Mouse (Mus musculus): ENCODE measurements around the gene Sarm1.
"Not testable (repeated sequence)": the region's sequence is repeated elsewhere in the genome, so short reads cannot be mapped to it uniquely, and the experiment has no call there.

Sarm1 gene

GRCm38 (mm10) chr11:78497544-78498522 lies at the start of gene Sarm1:
TSS of gene Sarm1 (minus strand) at chr11:78497754.
- DNase-seq (ENCODE audit: low read depth in 2 of 2, low spot score in 2 of 2) = peak; percentile 96 to 99

- DNase-seq (ENCODE audit: low read depth in 2 of 2, low spot score in 2 of 2) = no peak
Measured at GRCm38 (mm10) chr11:78545181-78545580, 47.6 kb upstream of the Sarm1 start.

- DNase-seq (ENCODE audit: low read depth in 2 of 2, low spot score in 2 of 2) = no peak
Measured at GRCm38 (mm10) chr11:78544449-78545111, 47.0 kb upstream of the Sarm1 start.

- DNase-seq (ENCODE audit: low read depth in 2 of 2, low spot score in 2 of 2) = no peak
Measured at GRCm38 (mm10) chr11:78540358-78540757, 42.8 kb upstream of the Sarm1 start.

- DNase-seq (ENCODE audit: low read depth in 2 of 2, low spot score in 2 of 2) = no peak
Measured at GRCm38 (mm10) chr11:78536690-78537084, 39.1 kb upstream of the Sarm1 start.

- DNase-seq (ENCODE audit: low read depth in 2 of 2, low spot score in 2 of 2) = peak; percentile 96 to 97
Measured at GRCm38 (mm10) chr11:78536080-78536689, 38.6 kb upstream of the Sarm1 start, which contains the start of the genes Tnfaip1 and Ift20. TSS of gene Tnfaip1 (minus strand) at chr11:78536332. TSS of gene Ift20 (plus strand) at chr11:78536361.

- DNase-seq (ENCODE audit: low read depth in 2 of 2, low spot score in 2 of 2) = peak in 1 of 2 experiments; percentile 13
Measured at GRCm38 (mm10) chr11:78535376-78536079, 38.0 kb upstream of the Sarm1 start.

GRCm38 (mm10) chr11:78534516-78534915 lies 37.0 kb upstream of the Sarm1 start:
- no peak for DNase-seq (ENCODE audit: low read depth in 2 of 2, low spot score in 2 of 2)

- not testable (repeated sequence) for DNase-seq (ENCODE audit: low read depth in 2 of 2, low spot score in 2 of 2)
Measured at GRCm38 (mm10) chr11:78531515-78531914, 34.0 kb upstream of the Sarm1 start.

GRCm38 (mm10) chr11:78531046-78531445 lies 33.5 kb upstream of the Sarm1 start:
- no peak for DNase-seq (ENCODE audit: low read depth in 2 of 2, low spot score in 2 of 2)

- no peak for DNase-seq (ENCODE audit: low read depth in 2 of 2, low spot score in 2 of 2)
Measured at GRCm38 (mm10) chr11:78530001-78530400, 32.4 kb upstream of the Sarm1 start.

- no peak for DNase-seq (ENCODE audit: low read depth in 2 of 2, low spot score in 2 of 2)
Measured at GRCm38 (mm10) chr11:78528714-78529113, 31.2 kb upstream of the Sarm1 start.

- no peak for DNase-seq (ENCODE audit: low read depth in 2 of 2, low spot score in 2 of 2)
Measured at GRCm38 (mm10) chr11:78524838-78525237, 27.3 kb upstream of the Sarm1 start.

- DNase-seq (ENCODE audit: low read depth in 2 of 2, low spot score in 2 of 2) = no peak
Measured at GRCm38 (mm10) chr11:78523241-78523955, 25.8 kb upstream of the Sarm1 start.

- DNase-seq (ENCODE audit: low read depth in 2 of 2, low spot score in 2 of 2) = peak in 1 of 2 experiments; percentile 23
Measured at GRCm38 (mm10) chr11:78522481-78522997, 25.0 kb upstream of the Sarm1 start.

GRCm38 (mm10) chr11:78521880-78522279 lies 24.3 kb upstream of the Sarm1 start:
- DNase-seq (ENCODE audit: low read depth in 2 of 2, low spot score in 2 of 2) = no peak

GRCm38 (mm10) chr11:78518931-78519330 lies 21.4 kb upstream of the Sarm1 start:
- no peak for DNase-seq (ENCODE audit: low read depth in 2 of 2, low spot score in 2 of 2)

- no peak for DNase-seq (ENCODE audit: low read depth in 2 of 2, low spot score in 2 of 2)
Measured at GRCm38 (mm10) chr11:78515549-78516325, 18.2 kb upstream of the Sarm1 start.

GRCm38 (mm10) chr11:78513106-78513790 lies 15.7 kb upstream of the Sarm1 start:
- DNase-seq (ENCODE audit: low read depth in 2 of 2, low spot score in 2 of 2) = no peak

All from CD8-positive naive resting alpha-beta T cell, adult 2 months (primary cell).